Mouse (Mus musculus) activated CD4-positive, CD25-positive, alpha-beta regulatory T cell, adult 4 months (primary cell): ENCODE results near the gene Ccdc184. TPM values are rescaled to one million over a fixed set of nuclear protein-coding genes. Genes with fewer than 3 reads are reported as not detected.

Experiments used
- polyA plus RNA-seq, 2 experiments: library from polyadenylated mRNA; unstranded; fragments of 100-300 nt; shearing (Covaris generic); gene quantifications; one replicate each; pipeline ENCODE4 v1.2.1; 2017

The Ccdc184 gene
- polyA plus RNA-seq, 2 experiments from 2014 or later, result 0.25 TPM; not detected in 1

Other genes with a start within 250 kb of the Ccdc184 start
- 10 to 100 TPM; 23.5 to 25.5 TPM for gene Tmem106c, start 203.0 kb upstream of the Ccdc184 start, polyA plus RNA-seq
- under 1 TPM in 1 of 2 experiments, not detected in 1; 0.25 TPM for gene Col2a1, start 162.5 kb upstream of the Ccdc184 start, polyA plus RNA-seq
- gene Pfkm, start 74.6 kb upstream of the Ccdc184 start, polyA plus RNA-seq, result 1 to 10 TPM; 5.0 to 6.8 TPM
- gene Senp1, start 73.4 kb upstream of the Ccdc184 start, polyA plus RNA-seq, result 10 to 100 TPM; 27.5 to 31.6 TPM
- gene Asb8, start 1.5 kb upstream of the Ccdc184 start, polyA plus RNA-seq, result 10 to 100 TPM; 36.6 to 43.2 TPM
- not detected for gene Olfr288, start 28.4 kb downstream of the Ccdc184 start, polyA plus RNA-seq
- gene Gm44579, start 53.8 kb downstream of the Ccdc184 start, polyA plus RNA-seq, result not detected
- not detected for gene Olfr287, start 53.9 kb downstream of the Ccdc184 start, polyA plus RNA-seq
- not detected for gene Olfr286, start 67.3 kb downstream of the Ccdc184 start, polyA plus RNA-seq
- gene H1fnt, start 90.1 kb downstream of the Ccdc184 start, polyA plus RNA-seq, result not detected
- gene Zfp641, start 129.0 kb downstream of the Ccdc184 start, polyA plus RNA-seq, result not detected
- gene Olfr285, start 150.2 kb downstream of the Ccdc184 start, polyA plus RNA-seq, result not detected
- not detected for gene Olfr284, start 173.8 kb downstream of the Ccdc184 start, polyA plus RNA-seq
- not detected for gene Olfr283, start 213.8 kb downstream of the Ccdc184 start, polyA plus RNA-seq